Mouse (Mus musculus) retina, postnatal 1 day (tissue): ENCODE measurements at regions not wholly inside any gene's neighbourhood (a gene's known extent, or its start where the extent isn't known, plus 50 kb on each side); places are given as distances from the start of the nearest gene placed in this dataset.

Source experiments
- DNase-seq: peaks from one replicate; pipeline ENCODE4 v3.0.0-alpha.2; 2012

DNA sequence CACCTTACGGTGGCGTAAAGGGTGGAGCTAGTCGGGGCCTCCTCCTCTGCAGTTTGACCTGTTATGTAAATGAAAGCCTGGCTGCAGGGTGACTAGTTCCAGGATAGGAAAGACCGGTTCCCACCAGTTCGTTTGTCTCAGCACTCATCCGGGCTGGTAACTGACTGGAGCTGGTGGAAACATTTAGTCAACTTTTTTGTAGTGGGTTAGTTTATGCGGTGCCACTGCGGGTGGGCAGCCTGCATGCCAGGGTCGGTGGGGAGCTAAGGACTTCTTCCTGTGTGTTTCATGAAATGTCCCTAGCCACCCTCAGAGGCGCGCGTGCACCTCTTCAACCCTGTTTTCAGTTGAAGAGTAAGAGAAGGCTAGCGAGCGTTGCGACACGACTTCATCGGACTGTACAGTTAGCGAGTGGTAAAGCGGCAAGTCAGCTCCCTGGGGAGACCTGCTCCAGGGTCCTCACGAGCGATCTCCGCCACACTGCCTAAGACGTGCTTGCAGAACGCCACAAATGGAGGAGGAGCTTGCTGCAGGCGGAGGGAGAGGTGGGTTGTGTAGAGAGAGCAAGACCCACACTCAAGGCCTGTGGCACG, 76.5 kb upstream of the Gadd45a start:
- DNase-seq, result peak; percentile 51

DNA sequence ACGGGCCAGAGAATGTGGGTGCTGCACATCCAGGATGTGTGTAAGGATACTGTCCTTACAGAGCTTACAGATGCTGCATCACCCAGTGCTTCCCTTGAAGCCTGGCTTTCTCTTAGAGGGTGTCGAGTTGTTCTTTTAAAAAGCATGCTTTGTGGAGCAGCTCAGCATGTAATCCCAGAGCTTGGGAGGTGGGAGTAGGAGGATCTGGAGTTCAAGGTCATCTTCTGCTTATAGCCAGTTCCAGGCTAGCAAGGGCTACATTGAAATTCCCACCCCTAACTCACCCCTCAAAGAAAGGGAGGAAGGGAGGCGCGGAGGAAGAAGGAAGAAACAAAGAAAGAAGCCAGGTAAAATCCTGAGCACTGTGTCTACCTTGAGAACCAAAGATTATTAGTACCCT, 76.0 kb upstream of the Gadd45a start:
- DNase-seq, result no peak

- no peak for DNase-seq
Observed at GRCm38 (mm10) chr6:67112311-67112710, 75.1 kb upstream of the Gadd45a start.

GRCm38 (mm10) chr6:67111581-67111980, 74.3 kb upstream of the Gadd45a start:
- DNase-seq, result no peak

- no peak for DNase-seq
Observed at GRCm38 (mm10) chr6:67110391-67110790, 73.1 kb upstream of the Gadd45a start.

- no peak for DNase-seq
Observed at GRCm38 (mm10) chr6:67109774-67110173, 72.5 kb upstream of the Gadd45a start.

DNA sequence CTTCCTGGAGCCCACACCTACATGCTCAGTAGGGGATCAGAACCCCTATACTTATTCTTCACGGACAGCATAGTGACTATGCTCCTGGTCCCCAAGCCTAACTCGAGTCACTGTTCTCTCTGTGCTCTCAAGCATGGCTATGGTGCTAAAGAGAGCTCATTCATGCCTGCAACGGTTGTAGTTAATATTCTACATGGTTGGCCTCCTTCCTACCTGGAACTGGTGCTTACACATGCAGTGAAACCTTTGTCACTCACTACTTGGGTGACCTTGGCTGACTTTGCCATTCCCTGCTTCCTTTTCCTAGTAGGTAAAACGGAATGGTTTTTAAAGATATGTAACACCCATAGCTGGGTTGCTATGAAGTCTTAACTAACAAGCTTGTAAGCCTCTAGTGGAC, 70.3 kb upstream of the Gadd45a start:
- no peak for DNase-seq

GRCm38 (mm10) chr6:67106493-67106892, 69.2 kb upstream of the Gadd45a start:
- DNase-seq, result no peak

DNA sequence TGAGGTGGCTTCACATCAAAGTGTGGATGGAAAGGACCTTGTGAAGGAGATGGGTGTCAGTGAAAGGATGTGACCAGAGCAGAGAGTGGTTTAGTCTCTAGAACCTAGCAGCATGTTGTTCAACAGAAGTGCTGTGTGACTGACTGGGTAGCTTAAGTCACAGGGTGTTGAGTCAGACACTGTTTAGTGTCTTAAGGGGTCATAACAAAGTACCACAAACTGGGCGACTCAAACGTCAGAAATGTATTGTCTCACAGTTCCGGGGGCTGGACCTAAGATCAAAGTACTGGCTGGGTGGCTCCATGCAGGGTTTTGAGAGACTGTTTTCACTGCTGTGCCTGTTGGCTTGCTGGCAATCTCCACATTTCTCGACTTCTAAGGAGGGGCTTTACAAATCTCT, 68.1 kb upstream of the Gadd45a start:
- no peak for DNase-seq

DNA sequence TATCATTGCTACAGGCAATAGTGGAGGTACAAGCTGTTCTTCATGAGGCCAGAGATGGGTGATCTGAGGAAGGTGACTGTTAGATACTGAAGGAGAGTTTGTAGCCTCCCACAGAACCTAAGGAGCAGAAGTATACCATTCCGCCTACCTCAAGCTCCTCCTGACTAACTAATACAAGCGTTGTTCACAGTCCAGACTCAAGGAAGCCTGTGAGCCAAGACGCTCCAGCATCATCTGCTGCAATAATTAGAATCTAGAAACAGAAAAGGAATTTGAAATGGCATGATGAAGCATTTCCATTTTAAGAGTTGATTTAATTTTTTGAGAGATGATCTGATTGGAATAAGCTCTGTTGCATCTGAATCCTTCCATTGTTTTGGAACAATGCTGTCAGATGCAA, 66.9 kb upstream of the Gadd45a start:
- no peak for DNase-seq

GRCm38 (mm10) chr6:67102541-67103134, 65.4 kb upstream of the Gadd45a start:
- DNase-seq, result peak; percentile 14

DNA sequence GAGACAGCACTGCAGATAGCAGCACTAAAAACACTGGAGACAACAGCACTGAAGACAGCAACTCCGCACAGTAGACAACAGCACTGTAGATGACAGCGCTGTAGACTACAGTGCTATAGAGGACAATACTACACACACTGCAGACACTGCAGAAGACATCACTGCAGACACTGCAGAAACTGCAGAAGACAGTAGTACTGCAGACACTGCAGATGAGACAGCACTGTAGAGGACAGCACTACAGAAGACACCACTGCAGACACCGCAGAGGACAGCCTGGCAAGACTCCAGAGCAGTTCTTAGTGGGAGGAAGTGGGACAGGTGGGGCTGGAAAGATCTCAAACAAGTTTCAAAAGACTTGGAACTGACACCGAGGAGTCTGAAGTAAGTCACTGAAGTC, 64.8 kb upstream of the Gadd45a start:
- DNase-seq, result no peak

- no peak for DNase-seq
Observed at GRCm38 (mm10) chr6:67094426-67094825, 57.2 kb upstream of the Gadd45a start.

DNA sequence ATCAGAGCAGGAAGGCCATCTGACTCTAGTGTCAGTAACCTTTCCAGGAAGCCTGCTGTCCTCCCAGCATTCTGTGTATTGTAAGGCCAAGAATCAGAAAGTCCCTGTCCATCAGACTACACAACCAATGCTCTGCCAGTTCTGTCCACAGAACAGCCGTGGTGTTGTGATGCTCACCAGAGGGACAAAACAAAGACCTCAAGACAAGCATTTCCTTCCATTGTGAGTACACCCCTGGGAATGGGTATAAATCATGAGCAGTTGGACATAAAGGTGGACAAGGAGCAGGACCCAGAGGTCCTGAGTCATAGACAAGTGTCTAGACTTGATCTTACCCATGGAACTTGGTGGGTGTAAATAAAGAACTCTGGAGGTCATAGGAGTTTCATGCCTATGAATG, 55.9 kb upstream of the Gadd45a start:
- DNase-seq, result no peak

DNA sequence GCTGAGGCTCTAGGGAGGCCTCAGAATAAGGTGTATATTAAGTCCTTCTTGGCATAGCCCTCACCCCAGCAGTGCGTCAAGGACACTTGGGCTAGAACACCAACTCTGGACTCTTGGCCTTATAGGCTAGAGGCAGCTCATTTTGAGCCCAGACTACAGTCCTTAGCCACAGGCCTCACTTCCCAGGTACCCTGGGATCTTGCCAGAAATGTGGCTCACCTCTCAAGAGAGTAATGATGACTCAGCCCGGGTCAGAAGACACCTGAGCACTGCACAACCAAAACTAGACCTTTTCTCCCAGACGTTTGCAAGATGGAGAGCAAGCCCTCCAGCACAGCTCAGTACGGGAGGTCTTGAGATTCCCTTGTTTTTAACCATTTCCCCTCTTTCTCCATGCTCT, 52.9 kb upstream of the Gadd45a start:
- DNase-seq, result no peak

- peak; percentile 35 for DNase-seq
Observed at GRCm38 (mm10) chr6:67089530-67090140, 52.4 kb upstream of the Gadd45a start.

GRCm38 (mm10) chr6:67088741-67089455, 51.6 kb upstream of the Gadd45a start:
- DNase-seq, result no peak

DNA sequence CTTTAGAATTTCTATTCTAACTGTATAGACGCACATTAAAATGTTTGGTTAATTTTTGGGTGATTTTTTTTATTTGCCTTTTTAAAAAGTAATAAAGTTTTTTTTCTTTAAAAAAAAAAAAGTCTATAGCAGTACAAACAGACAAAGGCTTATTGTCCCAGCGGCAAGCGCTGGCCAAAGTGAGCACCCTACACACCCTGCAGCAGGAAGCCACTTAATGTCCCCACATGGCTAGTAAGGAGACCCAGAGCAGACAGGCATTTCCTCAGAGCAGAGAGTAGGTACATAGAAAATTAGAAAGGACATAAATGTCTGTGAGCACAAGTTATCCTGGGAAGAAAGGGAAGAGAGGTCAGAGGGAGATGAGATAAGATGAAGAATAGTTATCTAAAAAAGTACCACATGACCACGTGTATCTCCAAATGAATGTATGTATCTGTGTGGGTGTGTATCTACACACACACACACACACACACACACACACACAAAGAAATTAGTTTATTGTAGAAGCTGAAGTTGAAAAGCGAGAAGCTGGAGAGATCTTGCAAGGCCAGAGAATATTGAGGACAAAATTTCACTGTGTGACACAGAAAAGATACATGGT, 50.7 kb upstream of the Gadd45a start:
- DNase-seq, result no peak

GRCm38 (mm10) chr6:67087393-67087792, 50.1 kb upstream of the Gadd45a start:
- no peak for DNase-seq
